Mouse (Mus musculus) heart, embryonic 14.5 days (tissue): ENCODE measurements around the gene Tmc1. TPM values are rescaled to one million over a fixed set of nuclear protein-coding genes. Genes with fewer than 3 reads are reported as not detected.

Experiments
- ATAC-seq: fragments of 200-750 bp; cut with Nextera tagmentation; 2 replicates; pipeline ENCODE4 v1.8.0; 2017; ENCODE audit warnings: low read depth, moderate TSS enrichment; ENCODE audit not compliant: insufficient number of reproducible peaks, insufficient read depth, low FRiP score
- H3K27ac ChIP-seq, 2 experiments: fragments of 200-500 bp in 1 of 2; fragments of 300-500 bp in 1 of 2; sonication (generic) in 1 of 2; replicated peaks in 1 of 2; 2 replicates each; pipeline ENCODE4 v1.5.1; 2012 to 2014; ENCODE audit warnings: low read depth in 2 of 2, low read length in 2 of 2, control low read depth in 1 of 2, mild to moderate bottlenecking in 1 of 2, mixed read lengths in 1 of 2; ENCODE audit not compliant: control insufficient read depth in 1 of 2, insufficient read depth in 1 of 2
- H3K27me3 ChIP-seq: fragments of 300-500 bp; sonication (generic); 2 replicates; pipeline ENCODE4 v1.6.1; 2014; ENCODE audit warnings: mild to moderate bottlenecking, low read length, control low read depth; ENCODE audit not compliant: control insufficient read depth, insufficient read depth
- H3K36me3 ChIP-seq: fragments of 300-500 bp; sonication (generic); 2 replicates; pipeline ENCODE4 v1.6.1; 2014; ENCODE audit warnings: mild to moderate bottlenecking, control low read depth, low read length, mixed read lengths; ENCODE audit not compliant: control insufficient read depth, insufficient read depth
- H3K4me1 ChIP-seq, 2 experiments: fragments of 200-500 bp in 1 of 2; fragments of 300-500 bp in 1 of 2; sonication (generic) in 1 of 2; 2 replicates each; pipeline ENCODE4 v1.6.1; 2012 to 2014; ENCODE audit warnings: low read length in 2 of 2, control low read depth in 1 of 2, mixed read lengths in 1 of 2; ENCODE audit not compliant: control insufficient read depth in 2 of 2, insufficient read depth in 2 of 2
- H3K4me2 ChIP-seq: fragments of 300-500 bp; sonication (generic); 2 replicates; pipeline ENCODE4 v1.6.1; 2014; ENCODE audit warnings: mild to moderate bottlenecking, low read length
- H3K4me3 ChIP-seq, 2 experiments: fragments of 200-500 bp in 1 of 2; fragments of 300-500 bp in 1 of 2; sonication (generic) in 1 of 2; 2 replicates each; pipeline ENCODE4 v1.5.1; 2012 to 2014; ENCODE audit warnings: low read length in 2 of 2, mild to moderate bottlenecking in 2 of 2, control low read depth in 1 of 2, low read depth in 1 of 2, moderate library complexity in 1 of 2; ENCODE audit not compliant: control insufficient read depth in 1 of 2, insufficient read depth in 1 of 2
- H3K9ac ChIP-seq: fragments of 300-500 bp; sonication (generic); 2 replicates; pipeline ENCODE4 v1.6.1; 2014; ENCODE audit warnings: mild to moderate bottlenecking, low read length
- H3K9me3 ChIP-seq: fragments of 300-500 bp; sonication (generic); 2 replicates; pipeline ENCODE4 v1.6.1; 2016; ENCODE audit warnings: low read length, control low read depth; ENCODE audit not compliant: control insufficient read depth
- WGBS: fragments of 180-500 bp; shearing (Covaris S2); extraction: QIAGEN DNeasy Blood & Tissue Kit; methylation state at CpG from one replicate; pipeline ENCODE4 v1.1.7; 2014; 5-methylcytosine and 5-hydroxymethylcytosine counted together
- polyA plus RNA-seq: library from polyadenylated mRNA; unstranded; fragments of >200 nt; fragmentation: Nextera tagmentation; extraction: Ambion mirVana; gene quantifications from 2 replicates; pipeline ENCODE4 v1.2.1, GENCODE M21; 2014

The Tmc1 gene
- polyA plus RNA-seq, 1 experiment from 2014 or later: not detected

DNA sequence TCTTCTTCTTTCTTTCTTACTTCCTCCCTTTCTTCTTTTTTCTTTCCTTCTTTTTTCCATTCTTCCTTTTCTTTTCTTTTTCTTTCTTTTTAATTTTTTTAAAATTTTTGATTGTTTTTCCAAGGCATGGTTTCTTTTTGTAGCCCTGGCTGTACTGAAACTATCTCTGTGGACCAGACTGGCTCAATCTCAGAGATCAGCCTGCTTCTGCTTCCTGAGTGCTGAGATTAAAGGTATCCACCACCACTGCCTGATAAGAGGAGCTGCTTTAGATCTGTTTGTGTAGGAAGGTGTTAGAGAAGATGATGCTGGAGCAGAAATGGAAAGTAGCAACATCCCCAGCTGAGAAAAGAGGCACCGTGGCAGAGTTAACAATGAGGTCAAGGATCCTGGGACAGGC is 93.7 kb downstream of the Tmc1 start:
- Histone ChIP-seq H3K27ac (no peak overlapping the region), H3K4me2 (no peak overlapping the region), H3K9ac (no peak overlapping the region), H3K36me3 (no peaks in the 10 kb centered on the region), H3K27me3 (no peaks in the 10 kb centered on the region), H3K4me3 (no peak overlapping the region), H3K9me3 (no peaks in the 10 kb centered on the region), H3K4me1 (no peaks in the 10 kb centered on the region)
- no peak for ATAC-seq
- 83% methylated on average over 1 of the region's 1 CpGs for WGBS

DNA sequence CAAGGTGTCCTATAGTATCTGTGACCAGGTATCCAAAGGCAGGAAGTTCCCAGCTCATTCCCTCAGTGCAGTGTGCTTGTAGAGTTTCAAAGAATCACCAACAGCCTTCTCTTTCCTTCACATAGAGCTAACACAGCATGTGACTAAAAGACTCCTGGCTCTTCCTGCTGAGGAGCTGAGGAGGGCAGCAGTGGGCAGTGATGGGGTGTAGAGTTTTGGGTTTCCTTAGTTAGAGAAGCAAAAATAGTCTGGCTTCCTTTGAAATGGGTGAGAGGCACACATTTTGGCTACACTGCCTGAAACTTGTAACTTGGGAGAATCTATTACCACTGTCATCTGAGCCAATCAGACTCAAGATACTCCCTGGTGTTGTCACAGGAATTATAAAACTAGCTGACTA is 96.2 kb downstream of the Tmc1 start:
- H3K4me2 ChIP-seq: no peak overlapping the region
- H3K27ac ChIP-seq: no peak overlapping the region
- no peaks in the 10 kb centered on the region for H3K4me1 ChIP-seq
- H3K9ac ChIP-seq: no peak overlapping the region
- no peaks in the 10 kb centered on the region for H3K27me3 ChIP-seq
- no peaks in the 10 kb centered on the region for H3K36me3 ChIP-seq
- H3K9me3 ChIP-seq: no peaks in the 10 kb centered on the region
- no peak for ATAC-seq
- H3K4me3 ChIP-seq: no peak overlapping the region

DNA sequence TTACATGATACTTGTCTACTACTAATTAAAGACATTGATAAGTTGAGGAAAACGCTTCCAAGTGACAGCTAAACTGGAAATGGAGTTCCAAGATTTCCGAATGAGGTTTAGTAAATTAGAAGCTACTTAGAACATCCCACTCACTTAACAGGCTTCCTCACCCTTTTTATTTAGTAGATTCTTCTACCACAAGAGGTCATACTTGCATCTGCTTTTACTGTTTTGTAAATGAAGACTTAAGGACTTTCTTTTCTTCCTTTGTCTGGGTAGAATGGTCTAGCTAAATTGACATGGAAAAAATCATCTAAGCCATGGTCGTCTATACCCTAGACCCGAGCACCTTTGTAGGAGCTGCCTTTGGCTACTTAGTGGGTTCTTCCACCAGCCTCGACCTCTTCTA is 105.1 kb downstream of the Tmc1 start:
- WGBS: 59% methylated on average over 5 of the region's 5 CpGs
- no peak for ATAC-seq

DNA sequence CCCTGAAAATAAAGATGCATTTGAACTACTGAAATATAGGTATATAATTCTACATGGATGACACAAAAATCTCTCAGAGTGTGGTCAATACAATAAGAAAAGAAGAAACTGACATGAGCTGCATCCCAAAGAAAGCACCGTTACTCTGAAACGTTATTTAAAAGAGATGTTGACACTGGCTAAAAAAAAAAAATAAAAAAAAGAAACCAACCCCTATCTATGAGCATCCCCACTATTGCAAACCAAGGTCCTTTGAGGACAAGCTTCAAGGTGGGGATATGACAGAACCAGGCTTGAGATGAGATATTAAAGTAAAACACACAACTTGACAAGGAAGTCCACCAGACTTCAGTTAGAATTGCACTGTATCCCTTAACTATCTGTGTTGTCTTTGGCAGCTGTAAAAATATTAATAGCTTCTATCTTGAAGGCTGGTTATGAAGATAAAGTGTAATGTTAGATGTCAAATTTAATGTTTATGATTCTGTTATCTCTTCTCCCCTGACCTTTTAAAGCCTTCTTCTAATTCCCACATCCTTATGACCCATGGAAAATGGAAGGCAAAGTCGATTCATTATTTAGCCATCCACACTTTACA is 106.4 kb downstream of the Tmc1 start:
- H3K36me3 ChIP-seq: no peaks in the 10 kb centered on the region
- H3K4me1 ChIP-seq: no peaks in the 10 kb centered on the region
- WGBS: 70% methylated on average over 3 of the region's 3 CpGs
- no peak overlapping the region for H3K4me3 ChIP-seq
- H3K9ac ChIP-seq: no peak overlapping the region
- no peaks in the 10 kb centered on the region for H3K9me3 ChIP-seq
- no peak overlapping the region for H3K27ac ChIP-seq
- no peak for ATAC-seq
- H3K27me3 ChIP-seq: no peaks in the 10 kb centered on the region
- H3K4me2 ChIP-seq: no peak overlapping the region

More for the DNA sequence above, 105.1 kb downstream of the Tmc1 start:
- Histone ChIP-seq H3K4me1 (no peaks in the 10 kb centered on the region), H3K36me3 (no peaks in the 10 kb centered on the region), H3K4me2 (no peak overlapping the region), H3K9me3 (no peaks in the 10 kb centered on the region), H3K27ac (no peak overlapping the region), H3K27me3 (no peaks in the 10 kb centered on the region), H3K9ac (no peak overlapping the region), H3K4me3 (no peak overlapping the region)

DNA sequence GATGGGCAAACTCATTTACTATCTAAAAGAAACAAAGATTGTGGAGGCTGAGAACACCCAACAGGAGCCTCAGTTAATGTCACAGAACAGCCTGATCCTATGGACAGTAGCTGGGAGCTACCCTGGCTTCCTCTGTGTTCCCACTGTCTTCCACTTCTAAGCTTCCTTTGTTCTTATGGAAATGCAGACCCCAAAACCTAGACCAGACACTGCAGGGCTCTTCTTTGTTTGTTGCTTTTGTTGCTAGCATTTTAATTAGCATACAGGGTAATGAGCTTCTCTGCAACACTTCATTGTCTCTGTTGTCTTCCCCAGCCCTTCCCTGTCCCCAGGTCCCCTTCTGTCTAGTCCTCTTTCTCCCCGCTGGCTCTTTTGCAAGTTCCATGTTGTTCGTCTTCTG is 116.6 kb downstream of the Tmc1 start:
- H3K4me1 ChIP-seq: no peaks in the 10 kb centered on the region
- no peak for ATAC-seq
- no peaks in the 10 kb centered on the region for H3K27me3 ChIP-seq
- H3K4me2 ChIP-seq: no peak overlapping the region
- no peaks in the 10 kb centered on the region for H3K9me3 ChIP-seq
- no peak overlapping the region for H3K9ac ChIP-seq
- H3K27ac ChIP-seq: no peak overlapping the region
- 93% methylated on average over 2 of the region's 2 CpGs for WGBS
- H3K4me3 ChIP-seq: no peak overlapping the region
- H3K36me3 ChIP-seq: no peaks in the 10 kb centered on the region

DNA sequence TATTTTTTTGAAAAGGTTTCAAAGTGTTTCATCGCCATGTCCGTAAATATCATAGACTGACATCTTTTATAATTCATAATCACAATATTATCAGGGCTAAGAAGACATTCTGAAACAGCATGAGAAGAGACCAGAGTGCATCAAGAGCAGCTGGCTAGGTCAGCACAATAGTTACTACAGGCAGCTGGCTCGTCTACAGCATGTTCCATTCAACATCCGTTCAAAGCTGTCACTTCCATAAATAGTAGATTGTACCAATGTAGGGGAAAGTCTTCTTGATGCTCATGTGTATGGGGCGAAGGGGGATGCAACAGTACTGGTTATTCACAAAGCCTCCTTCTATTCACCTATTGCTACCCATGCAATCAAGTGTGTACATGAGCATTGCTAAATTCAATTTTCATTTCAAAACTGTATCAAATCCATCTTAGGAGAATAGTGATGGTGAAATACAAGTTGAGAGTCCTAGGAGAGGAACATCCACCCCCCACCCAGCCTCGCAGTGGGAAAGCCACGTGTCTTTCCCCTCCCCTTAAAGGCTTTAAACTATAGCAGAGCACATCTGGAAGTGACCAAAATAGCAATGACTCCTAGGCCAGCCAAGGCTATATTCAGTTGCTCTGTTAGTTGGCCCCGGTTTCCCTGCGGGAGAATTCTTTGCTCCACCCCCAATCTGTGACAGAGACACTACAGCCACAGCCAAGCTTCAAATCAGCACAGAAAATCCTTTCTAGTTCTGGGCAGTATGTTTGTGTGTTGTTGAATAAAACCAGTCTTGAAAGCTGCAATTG is 117.8 kb downstream of the Tmc1 start:
- no peak overlapping the region for H3K27ac ChIP-seq
- H3K27me3 ChIP-seq: no peaks in the 10 kb centered on the region
- H3K4me1 ChIP-seq: no peaks in the 10 kb centered on the region
- H3K4me2 ChIP-seq: no peak overlapping the region
- H3K9me3 ChIP-seq: no peaks in the 10 kb centered on the region
- no peak overlapping the region for H3K4me3 ChIP-seq
- ATAC-seq: no peak
- WGBS: 45% methylated on average over 9 of the region's 9 CpGs
- H3K36me3 ChIP-seq: no peaks in the 10 kb centered on the region
- H3K9ac ChIP-seq: no peak overlapping the region

DNA sequence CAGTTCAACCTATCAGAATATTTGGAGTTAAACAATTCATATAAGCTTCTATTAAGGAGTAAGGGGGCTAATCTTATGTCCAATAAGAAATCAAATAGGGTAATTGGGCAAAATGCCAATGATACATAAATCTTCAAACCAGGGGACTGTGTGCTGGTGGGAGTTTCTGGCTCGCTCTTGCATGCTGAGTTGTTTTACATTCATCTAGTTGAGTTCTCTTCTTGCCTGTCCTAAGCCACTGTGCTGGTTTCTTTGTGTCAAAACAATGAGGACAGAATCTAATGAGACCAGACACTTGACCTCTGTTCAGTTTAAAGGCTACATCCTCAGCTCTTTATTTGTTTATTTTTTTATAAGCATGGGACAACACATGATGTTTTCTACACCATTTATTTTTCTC is 119.1 kb downstream of the Tmc1 start:
- H3K4me2 ChIP-seq: no peak overlapping the region
- H3K9me3 ChIP-seq: no peaks in the 10 kb centered on the region
- no peak overlapping the region for H3K9ac ChIP-seq
- no peak for ATAC-seq
- H3K27ac ChIP-seq: no peak overlapping the region
- no peak overlapping the region for H3K4me3 ChIP-seq
- H3K36me3 ChIP-seq: no peaks in the 10 kb centered on the region
- no peaks in the 10 kb centered on the region for H3K4me1 ChIP-seq
- WGBS: 77% methylated on average over 1 of the region's 1 CpGs
- no peaks in the 10 kb centered on the region for H3K27me3 ChIP-seq

DNA sequence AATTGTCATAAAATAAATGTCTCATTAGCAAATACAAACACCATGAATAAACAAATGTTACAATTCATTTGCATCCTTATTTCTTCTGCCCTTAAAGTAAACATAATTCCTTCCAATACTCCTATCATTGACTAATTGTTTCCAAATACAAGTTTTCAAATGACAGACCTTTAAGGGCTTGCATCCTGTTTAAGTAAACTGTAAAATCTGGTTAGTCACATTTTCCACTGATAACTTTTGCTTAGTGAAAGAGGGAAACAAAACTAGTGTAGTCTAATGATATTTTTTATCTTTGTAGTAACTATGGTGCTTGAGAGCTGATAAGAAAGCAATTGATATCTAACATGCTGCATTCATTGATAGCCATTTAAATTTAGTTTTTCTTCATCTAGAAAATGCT is 154.5 kb downstream of the Tmc1 start:
- no peaks in the 10 kb centered on the region for H3K4me1 ChIP-seq
- H3K27me3 ChIP-seq: no peaks in the 10 kb centered on the region
- H3K9me3 ChIP-seq: no peaks in the 10 kb centered on the region
- no peaks in the 10 kb centered on the region for H3K36me3 ChIP-seq
- ATAC-seq: no peak
- no peak overlapping the region for H3K9ac ChIP-seq
- no peak overlapping the region for H3K4me2 ChIP-seq
- no peak overlapping the region for H3K27ac ChIP-seq
- no peak overlapping the region for H3K4me3 ChIP-seq
